Mouse (Mus musculus) left cerebral cortex, adult 2 months (tissue): ENCODE data around the gene Nans. TPM values are rescaled to one million over a fixed set of nuclear protein-coding genes. Genes with fewer than 3 reads are reported as not detected.

ENCODE experiments used
- DNase-seq, 2 experiments: peaks; one replicate each; pipeline ENCODE4 v3.0.0; 2021 to 2022; ENCODE audit warnings: low spot score in 2 of 2, mixed read lengths in 1 of 2; ENCODE audit errors: extremely low spot score in 1 of 2
- H3K27ac ChIP-seq: fragments of 200-600 bp; 2 replicates; pipeline ENCODE4 v1.8.1; 2022
- H3K4me3 ChIP-seq: fragments of 200-600 bp; 2 replicates; pipeline ENCODE4 v1.8.1; 2022
- CTCF ChIP-seq: fragments of 200-600 bp; IDR thresholded peaks from 2 replicates; pipeline ENCODE4 v1.8.1; 2022; ENCODE audit warnings: antibody characterized with exemption, mild to moderate bottlenecking, moderate library complexity
- intact Hi-C: fragments of 180-260 bp; cut with DNase I; formaldehyde crosslinking; loops from one replicate; pipeline ENCODE4 v1.15.1; 2025
- total RNA-seq, 2 experiments: library from RNA; stranded (reverse); gene quantifications; 2 replicates each; pipeline ENCODE4 v1.2.3; 2021

Gene Nans
- total RNA-seq, 2 experiments from 2014 or later = 13.9 to 19.8 TPM

- peak overlapping the region; percentile 64 for H3K4me3 ChIP-seq
- peak overlapping the region; percentile 57 for H3K27ac ChIP-seq
- DNase-seq = no peak
- intact Hi-C loops = no loop called here
- no peak for TF ChIP-seq CTCF
These were observed 36.0 kb upstream of the Nans start for GRCm38 (mm10) chr4:46452855-46453719.

- Histone ChIP-seq H3K27ac (no peak overlapping the region), H3K4me3 (no peak overlapping the region)
- DNase-seq = no peak
- intact Hi-C loops = no loop called here
- no peak for TF ChIP-seq CTCF
These were observed 34.8 kb upstream of the Nans start for GRCm38 (mm10) chr4:46454097-46454864.

GRCm38 (mm10) chr4:46456762-46457161, 32.3 kb upstream of the Nans start:
- TF ChIP-seq CTCF = no peak
- no peak for DNase-seq
- Histone ChIP-seq H3K27ac (no peak overlapping the region), H3K4me3 (no peak overlapping the region)
- intact Hi-C loops = no loop called here

GRCm38 (mm10) chr4:46457186-46457585, 31.9 kb upstream of the Nans start:
- H3K27ac ChIP-seq = no peak overlapping the region
- DNase-seq = no peak
- TF ChIP-seq CTCF = no peak
- H3K4me3 ChIP-seq = no peak overlapping the region
- intact Hi-C loops = no loop called here

GRCm38 (mm10) chr4:46458411-46458810, 30.6 kb upstream of the Nans start:
- TF ChIP-seq CTCF = no peak; the same call in 1 of the 2 replicates
- intact Hi-C loops = no loop called here
- no peak for DNase-seq

GRCm38 (mm10) chr4:46463130-46463830, 25.8 kb upstream of the Nans start:
- DNase-seq = no peak
- Histone ChIP-seq H3K4me3 (no peak overlapping the region), H3K27ac (no peak overlapping the region)
- peak; percentile 35; the same call in 1 of the 2 replicates for TF ChIP-seq CTCF
- intact Hi-C loops = no loop called here

More at GRCm38 (mm10) chr4:46458411-46458810, 30.6 kb upstream of the Nans start:
- no peak overlapping the region for H3K27ac ChIP-seq
- no peak overlapping the region for H3K4me3 ChIP-seq

- TF ChIP-seq CTCF = peak; percentile 30
These were observed 23.3 kb upstream of the Nans start for GRCm38 (mm10) chr4:46465740-46466139.

GRCm38 (mm10) chr4:46475101-46475500, 13.9 kb upstream of the Nans start:
- intact Hi-C loops = no loop called here
- H3K27ac ChIP-seq = no peak overlapping the region
- TF ChIP-seq CTCF = no peak
- H3K4me3 ChIP-seq = no peak overlapping the region
- no peak for DNase-seq

More at GRCm38 (mm10) chr4:46465740-46466139, 23.3 kb upstream of the Nans start:
- DNase-seq = no peak
- no peak overlapping the region for H3K4me3 ChIP-seq
- H3K27ac ChIP-seq = no peak overlapping the region
- intact Hi-C loops = no loop called here

GRCm38 (mm10) chr4:46479081-46479480, 10.0 kb upstream of the Nans start:
- DNase-seq = no peak
- intact Hi-C loops = no loop called here

GRCm38 (mm10) chr4:46485696-46486417, 3.2 kb upstream of the Nans start:
- peak in 1 of 2 experiments; percentile 44 for DNase-seq
- H3K4me3 ChIP-seq = no peak overlapping the region
- no peak for TF ChIP-seq CTCF
- H3K27ac ChIP-seq = no peak overlapping the region
- intact Hi-C loops = no loop called here

More at GRCm38 (mm10) chr4:46479081-46479480, 10.0 kb upstream of the Nans start:
- H3K4me3 ChIP-seq = no peak overlapping the region
- no peak overlapping the region for H3K27ac ChIP-seq
- no peak for TF ChIP-seq CTCF

GRCm38 (mm10) chr4:46487348-46487747, 1.7 kb upstream of the Nans start:
- peak in 1 of 2 experiments; percentile 43 for DNase-seq
- intact Hi-C loops = no loop called here

More at GRCm38 (mm10) chr4:46487348-46487747, 1.7 kb upstream of the Nans start:
- H3K27ac ChIP-seq = no peak overlapping the region
- no peak overlapping the region for H3K4me3 ChIP-seq
- TF ChIP-seq CTCF = no peak
